Mouse (Mus musculus): ENCODE measurements around the gene Mpp4.

- TF ChIP-seq CTCF (IDR thresholded peaks at IDR 0.05) (no peak), EP300 (IDR thresholded peaks at IDR 0.05) (no peak)
Observed at GRCm38 (mm10) chr1:59167654-59168425, 4.7 kb upstream of the Mpp4 start.
